Mouse (Mus musculus): ENCODE data around the gene Cox4i2. TPM values are rescaled to one million over a fixed set of nuclear protein-coding genes. Genes with fewer than 3 reads are reported as not detected.
A peak's percentile ranks its signal among the peaks of the same experiment; 100 is the strongest.

The Cox4i2 gene
- polyA plus RNA-seq, 3 experiments from 2014 or later: not detected

GRCm38 (mm10) chr2:152803081-152803480, 49.1 kb downstream of the Cox4i2 start:
- peak; percentile 73 for ATAC-seq

DNA sequence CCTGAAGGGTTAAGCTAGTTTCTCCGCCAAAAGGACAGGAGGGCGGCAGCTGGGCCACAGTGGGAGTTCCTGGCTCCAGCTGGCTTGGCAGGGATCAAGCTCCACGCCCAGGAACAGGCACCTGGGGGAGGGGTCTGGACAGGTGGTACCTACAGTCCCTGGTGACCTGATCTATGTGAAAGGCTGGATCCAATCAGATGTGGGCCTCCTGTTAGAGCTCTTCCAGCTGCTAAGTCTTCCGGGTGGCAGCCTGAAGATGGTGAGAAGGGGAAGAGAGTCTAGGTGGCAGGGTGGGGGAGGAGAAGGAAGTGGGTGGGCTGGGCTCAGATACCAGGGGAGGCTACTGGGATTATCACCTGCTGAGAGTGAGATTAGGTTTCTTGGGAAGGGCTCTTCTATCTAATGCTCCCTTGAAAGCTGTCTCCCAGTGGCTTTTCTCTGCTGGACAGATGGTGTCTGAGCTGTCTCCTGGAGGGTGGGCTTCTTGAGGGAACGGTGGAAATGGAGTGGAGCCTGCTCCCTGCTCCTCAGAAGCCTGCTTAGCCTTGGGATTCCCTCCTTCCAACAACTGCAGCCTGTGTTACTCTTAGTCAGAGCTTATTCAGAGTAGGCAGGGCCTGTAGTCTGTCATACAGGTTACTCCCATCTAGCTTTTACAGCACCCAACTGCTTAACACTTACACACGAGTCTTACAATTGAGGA, 50.6 kb downstream of the Cox4i2 start:
- no peak for ATAC-seq

GRCm38 (mm10) chr2:152805111-152805490, 51.1 kb downstream of the Cox4i2 start:
- no peak for ATAC-seq

GRCm38 (mm10) chr2:152806037-152806436, 52.1 kb downstream of the Cox4i2 start:
- no peak for ATAC-seq

GRCm38 (mm10) chr2:152808178-152808577, 54.2 kb downstream of the Cox4i2 start:
- no peak for ATAC-seq

DNA sequence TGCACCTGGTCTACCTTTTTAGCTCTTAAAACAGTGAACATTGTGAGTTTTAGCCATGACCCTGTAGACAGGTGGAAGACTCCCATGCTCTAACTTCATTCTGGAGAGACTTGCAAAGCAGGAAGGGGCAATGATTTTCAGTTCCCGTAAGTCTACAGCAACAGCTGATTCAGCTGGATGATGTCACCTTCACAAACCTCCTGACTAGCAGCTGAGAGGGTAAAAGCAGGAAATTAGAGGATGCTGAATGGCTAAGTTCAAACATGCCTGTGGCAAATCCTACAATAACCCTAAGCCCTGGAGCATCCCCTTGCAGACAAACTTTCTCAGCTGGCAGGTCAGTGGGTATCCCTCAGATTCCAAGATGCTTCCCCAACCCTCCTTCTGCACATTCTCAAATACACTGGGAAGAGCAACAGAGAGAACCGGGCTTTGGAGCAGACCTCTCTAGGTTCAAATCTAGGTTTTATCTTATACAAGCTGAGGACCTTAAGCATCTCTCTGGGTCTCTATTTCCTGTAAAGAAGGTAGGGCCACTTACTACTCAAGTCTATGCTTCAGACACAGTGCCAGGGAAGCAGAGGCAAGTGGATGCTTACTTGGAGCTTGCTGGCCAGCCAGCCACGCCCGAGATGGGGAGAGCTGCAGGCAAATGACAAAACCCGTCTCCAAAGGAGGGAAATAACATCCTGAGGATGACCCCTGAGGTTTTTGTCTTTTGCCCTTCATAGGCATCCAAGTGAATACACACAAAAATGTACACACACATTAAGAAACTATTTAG, 56.4 kb downstream of the Cox4i2 start:
- ATAC-seq: peak; percentile 74

- peak; percentile 69 for ATAC-seq
Observed at GRCm38 (mm10) chr2:152811336-152812165, 57.6 kb downstream of the Cox4i2 start.

DNA sequence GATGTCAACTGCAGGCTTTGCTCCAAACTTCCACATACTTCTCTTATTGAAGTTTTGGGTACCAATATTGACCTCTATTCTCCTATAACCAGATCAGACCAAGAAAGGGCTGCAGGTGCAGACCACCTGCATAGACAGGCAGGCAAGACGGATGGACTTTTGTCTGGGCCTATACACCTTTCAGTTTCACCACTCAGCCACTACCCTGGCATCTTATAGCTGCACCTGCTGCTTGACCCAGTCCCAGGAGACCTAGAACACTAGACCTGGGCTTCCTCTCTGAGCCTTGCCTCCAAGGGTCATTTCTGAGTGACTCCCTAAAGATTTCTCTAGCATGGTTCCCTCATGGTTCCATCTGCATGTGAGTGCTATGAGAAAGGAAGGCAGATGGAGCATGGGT, 59.3 kb downstream of the Cox4i2 start:
- ATAC-seq: no peak

DNA sequence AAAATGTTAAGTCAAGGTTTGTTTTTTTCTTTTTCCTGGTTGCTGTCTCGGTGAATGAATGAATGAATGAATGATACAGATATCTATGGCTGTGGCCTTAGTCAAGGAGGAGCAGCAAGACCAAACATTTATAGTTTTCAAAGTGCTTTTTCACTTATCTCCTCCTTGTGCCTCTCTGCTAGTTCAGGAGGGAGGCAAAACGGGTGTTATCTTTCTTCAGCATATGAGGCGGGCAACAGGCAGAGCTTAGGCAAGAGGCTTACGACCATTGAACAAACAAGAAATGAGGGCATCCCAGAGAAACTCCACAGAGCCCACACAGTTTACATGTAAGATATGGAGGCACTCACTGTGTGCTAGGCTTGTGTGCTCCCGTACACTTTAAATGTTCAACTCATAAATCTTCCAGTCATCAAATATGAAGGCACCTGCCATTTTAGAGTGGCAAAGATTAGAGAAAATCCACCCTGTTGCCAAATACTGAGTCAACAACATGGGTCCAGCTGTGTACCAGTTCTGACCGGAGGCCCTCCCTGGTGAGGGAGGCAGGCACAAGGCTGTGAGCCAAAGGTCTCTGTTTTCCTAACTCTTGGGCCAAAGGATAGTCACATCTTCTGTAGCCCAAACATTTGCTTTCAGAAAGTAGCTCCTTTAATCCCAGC, 60.4 kb downstream of the Cox4i2 start:
- ATAC-seq: no peak

Other genes with a start within 250 kb of the Cox4i2 start
- not detected for gene Defb26, start 242.5 kb upstream of the Cox4i2 start, polyA plus RNA-seq (2017; shearing (Covaris generic))
- not detected for gene Defb28, start 235.9 kb upstream of the Cox4i2 start, polyA plus RNA-seq (2017; shearing (Covaris generic))
- not detected for gene Defb29, start 214.1 kb upstream of the Cox4i2 start, polyA plus RNA-seq (2017; shearing (Covaris generic))
- not detected for gene Gm17416, start 184.8 kb upstream of the Cox4i2 start, polyA plus RNA-seq (2017; shearing (Covaris generic))
- not detected for gene Defb21, start 181.4 kb upstream of the Cox4i2 start, polyA plus RNA-seq (2017; shearing (Covaris generic))
- not detected for gene Defb19, start 173.9 kb upstream of the Cox4i2 start, polyA plus RNA-seq (2017; shearing (Covaris generic))
- not detected for gene Defb45, start 154.8 kb upstream of the Cox4i2 start, polyA plus RNA-seq (2017; shearing (Covaris generic))
- not detected for gene Defb36, start 149.8 kb upstream of the Cox4i2 start, polyA plus RNA-seq (2017; shearing (Covaris generic))
- 1 to 10 TPM in 1 of 3 experiments, not detected in 2; 1.4 TPM for gene Defb25, start 131.1 kb upstream of the Cox4i2 start, polyA plus RNA-seq (2017; shearing (Covaris generic))
- gene Rem1, start 127.2 kb upstream of the Cox4i2 start, polyA plus RNA-seq (2017; shearing (Covaris generic)): not detected
- 10 to 100 TPM; 61.6 to 72.9 (median 72.1) TPM for gene H13, start 84.7 kb upstream of the Cox4i2 start, polyA plus RNA-seq (2017; shearing (Covaris generic))
- gene Mcts2, start 67.1 kb upstream of the Cox4i2 start, polyA plus RNA-seq (2017; shearing (Covaris generic)): 1 to 10 TPM; 2.4 to 3.7 (median 2.5) TPM
- under 1 TPM in 1 of 3 experiments, not detected in 2; 0.91 TPM for gene Id1, start 17.9 kb upstream of the Cox4i2 start, polyA plus RNA-seq (2017; shearing (Covaris generic))
- gene Bcl2l1, start 77.6 kb downstream of the Cox4i2 start, polyA plus RNA-seq (2017; shearing (Covaris generic)): 10 to 100 TPM; 36.5 to 64.5 (median 41.8) TPM
- gene Tpx2, start 93.8 kb downstream of the Cox4i2 start, polyA plus RNA-seq (2017; shearing (Covaris generic)): 10 to 100 TPM in 1 of 3 experiments, 1 to 10 TPM in 2; 5.3 to 56.1 (median 5.7) TPM
- not detected for gene Mylk2, start 157.2 kb downstream of the Cox4i2 start, polyA plus RNA-seq (2017; shearing (Covaris generic))
- gene Foxs1, start 179.0 kb downstream of the Cox4i2 start, polyA plus RNA-seq (2017; shearing (Covaris generic)): not detected
- not detected for gene Dusp15, start 197.5 kb downstream of the Cox4i2 start, polyA plus RNA-seq (2017; shearing (Covaris generic))
- gene Ttll9, start 208.3 kb downstream of the Cox4i2 start, polyA plus RNA-seq (2017; shearing (Covaris generic)): 1 to 10 TPM in 2 of 3 experiments, under 1 TPM in 1; 0.92 to 1.6 (median 1.0) TPM

Data from inflammation-experienced regulatory T-cells, adult 6 months (primary cell).